Mouse (Mus musculus) liver, adult (tissue): ENCODE measurements around the gene Pigr.

ENCODE experiments used
- GATA4 ChIP-seq: IDR thresholded peaks from 2 replicates; pipeline ENCODE4 v1.6.1; 2014; ENCODE audit warnings: mild to moderate bottlenecking, low read length; ENCODE audit not compliant: insufficient replicate concordance

Gene Pigr

DNA sequence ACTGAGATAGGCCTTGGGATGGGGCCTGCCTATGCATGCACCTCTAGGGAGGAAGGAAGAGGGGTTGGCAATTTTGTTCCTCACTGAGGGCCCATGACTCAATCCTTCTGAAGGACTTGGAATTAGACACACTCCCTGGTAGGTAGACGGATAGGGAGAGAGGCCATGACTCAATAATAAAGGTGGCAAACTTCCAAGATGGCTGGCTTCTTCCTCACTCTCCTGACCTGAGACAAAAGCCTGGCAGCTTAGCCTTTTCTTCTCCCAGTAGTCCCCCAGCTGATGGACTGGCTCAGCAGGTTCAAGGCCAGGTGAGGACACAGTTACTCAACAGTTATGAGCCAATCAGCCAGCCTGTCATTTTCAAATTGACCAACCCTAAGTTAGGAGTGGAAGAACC, 66.0 kb downstream of the Pigr start:
- TF ChIP-seq GATA4: no peak

- TF ChIP-seq GATA4: no peak
These were observed 67.0 kb downstream of the Pigr start for GRCm38 (mm10) chr1:130893329-130894040.

DNA sequence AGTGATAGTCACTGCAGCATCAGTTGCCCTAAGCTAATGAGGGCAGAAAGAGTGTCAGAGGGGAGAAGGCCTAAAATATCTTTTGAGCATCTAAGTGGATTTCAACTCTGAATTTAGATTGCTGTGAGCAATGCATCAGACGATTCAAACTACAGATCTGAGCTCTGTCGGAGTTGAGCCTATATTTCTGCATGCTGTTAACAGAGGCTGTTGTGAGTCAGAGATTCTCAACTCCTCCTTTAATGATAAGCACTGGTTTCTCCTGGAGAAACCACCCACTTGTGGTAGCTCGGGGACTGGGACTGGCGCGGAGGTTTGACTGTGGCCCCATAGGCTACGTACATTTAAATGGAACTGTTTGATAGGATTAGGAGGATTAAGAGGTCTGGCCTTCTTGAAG, 68.0 kb downstream of the Pigr start:
- no peak for TF ChIP-seq GATA4
